Mouse (Mus musculus) c-Kit-negative CD71-positive TER-119-positive erythroid progenitor cells, embryonic 14.5 days (primary cell): ENCODE data around the gene Otud1.
A peak's percentile ranks its signal among the peaks of the same experiment; 100 is the strongest.

Source experiments
- DNase-seq: peaks from one replicate; pipeline ENCODE4 v3.0.0-alpha.2; 2013; ENCODE audit warnings: low read depth, low spot score

Otud1 gene

GRCm38 (mm10) chr2:19657158-19657874 lies at the start of gene Otud1:
Gene Otud1, plus strand, starts transcription at chr2:19657752.
- DNase-seq: peak; percentile 86

- no peak for DNase-seq
Observed at GRCm38 (mm10) chr2:19607852-19608251, 49.7 kb upstream of the Otud1 start.

DNA sequence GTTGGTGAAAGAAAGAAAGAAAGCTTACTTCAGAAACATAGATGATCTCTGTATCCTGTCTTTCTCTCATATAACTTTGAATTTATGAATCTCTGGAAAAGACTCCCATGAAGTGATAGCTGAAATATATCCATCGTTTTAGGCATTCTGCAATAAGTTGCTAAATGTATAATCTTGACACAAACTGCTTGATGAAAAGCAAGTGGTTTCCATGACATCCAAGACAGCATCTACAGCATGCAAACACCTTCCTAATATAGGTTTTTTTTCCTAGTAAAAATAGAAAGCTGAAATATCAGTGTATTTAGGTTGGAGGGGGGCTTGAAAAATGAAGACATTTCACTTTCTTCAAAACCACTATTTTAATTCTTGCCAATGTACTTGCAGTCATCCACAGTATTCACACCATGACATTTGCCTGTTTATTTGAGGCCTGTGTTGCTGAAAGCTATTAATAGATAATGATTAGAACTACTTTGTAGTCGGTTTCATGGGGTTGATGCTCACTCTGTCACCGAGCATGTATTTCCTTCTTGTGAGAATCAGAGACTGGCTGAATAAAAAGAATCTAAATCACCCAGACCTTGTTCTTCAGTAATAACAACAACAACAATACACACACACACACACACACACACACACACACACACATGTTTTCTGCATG lies 49.0 kb upstream of the Otud1 start:
- no peak for DNase-seq

DNA sequence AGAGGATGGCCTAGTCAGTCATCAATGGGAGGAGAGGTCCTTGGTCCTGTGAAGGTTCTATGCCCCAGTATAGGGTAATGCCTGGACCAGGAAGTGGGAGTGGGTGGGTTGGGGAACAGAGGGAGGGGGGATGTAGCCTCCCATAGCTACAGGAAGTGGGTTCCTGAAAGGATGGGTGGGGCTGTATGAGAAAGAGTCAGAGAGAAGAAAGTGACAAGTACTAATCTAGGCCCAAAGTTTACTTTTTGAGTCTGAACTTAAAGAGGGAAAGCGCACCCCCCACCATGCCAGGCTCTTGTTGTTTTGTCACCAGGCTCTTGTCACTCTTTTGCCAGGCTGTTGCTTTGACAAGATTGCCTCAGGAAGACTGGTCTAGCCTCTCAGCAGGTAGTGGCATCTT lies 35.5 kb upstream of the Otud1 start:
- DNase-seq: no peak

- DNase-seq: no peak
Observed at GRCm38 (mm10) chr2:19627044-19627443, 30.5 kb upstream of the Otud1 start.

- no peak for DNase-seq
Observed at GRCm38 (mm10) chr2:19627920-19628608, 29.5 kb upstream of the Otud1 start.

GRCm38 (mm10) chr2:19630544-19630943 lies 27.0 kb upstream of the Otud1 start:
- no peak for DNase-seq

GRCm38 (mm10) chr2:19633406-19633920 lies 24.1 kb upstream of the Otud1 start:
- no peak for DNase-seq

- DNase-seq: no peak
Observed at GRCm38 (mm10) chr2:19645182-19645581, 12.4 kb upstream of the Otud1 start.

DNA sequence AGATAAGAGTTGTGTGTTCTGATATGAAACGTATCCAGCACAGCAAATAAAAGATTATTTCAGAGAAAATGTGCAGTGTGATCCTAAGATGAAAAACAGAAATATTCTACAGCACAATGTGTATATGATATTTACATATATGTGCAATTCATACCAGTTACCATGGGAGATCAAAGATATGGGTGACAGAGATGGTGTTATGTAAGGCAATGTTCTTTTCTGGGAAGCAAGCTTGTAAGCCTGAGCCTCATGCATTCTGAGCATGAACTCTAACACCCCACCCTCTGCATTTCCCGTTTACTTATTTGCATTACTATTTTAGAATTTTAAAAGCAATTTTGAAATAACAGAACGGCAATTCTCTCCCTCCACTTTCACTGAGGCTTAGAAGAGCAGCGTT lies 11.4 kb upstream of the Otud1 start:
- no peak for DNase-seq

DNA sequence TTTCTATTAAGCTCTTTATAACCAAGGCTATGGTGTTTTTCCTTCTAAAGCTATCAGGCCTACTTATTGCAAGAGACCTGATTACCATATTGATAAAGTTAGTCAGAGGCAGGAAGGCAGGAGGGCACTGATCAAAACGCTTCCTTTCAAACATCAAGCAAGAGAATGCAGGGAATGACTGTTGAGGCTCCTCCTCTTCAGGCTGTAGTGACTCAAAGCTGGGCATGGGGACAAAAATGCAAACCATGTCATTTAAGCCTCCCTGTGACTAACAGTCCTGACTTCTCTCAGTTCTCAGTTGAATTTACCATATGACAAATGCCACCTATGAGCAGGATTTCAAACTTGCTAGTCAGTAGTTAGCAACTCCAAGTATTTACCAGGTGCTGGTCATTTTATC lies 10.6 kb upstream of the Otud1 start:
- no peak for DNase-seq

DNA sequence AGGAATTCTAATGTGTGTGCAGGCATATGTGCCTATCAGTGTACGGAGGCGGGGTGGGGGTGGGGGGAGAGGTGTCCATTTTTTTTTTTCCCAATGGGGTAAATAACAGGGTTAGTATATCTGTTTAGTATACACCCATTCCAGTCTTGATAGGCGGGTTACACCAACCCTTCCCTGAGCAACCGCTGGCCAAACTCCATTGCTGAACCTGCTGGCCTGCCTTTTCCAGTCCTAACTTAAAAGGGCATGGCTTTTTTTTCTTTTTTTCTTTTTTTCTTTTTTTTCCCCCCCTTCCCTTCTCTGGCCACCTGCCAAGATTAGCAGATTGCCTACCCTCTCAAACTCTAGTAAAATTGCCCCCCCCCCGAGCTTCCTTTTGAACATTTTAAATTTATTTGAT lies 1.1 kb upstream of the Otud1 start:
- no peak for DNase-seq

DNA sequence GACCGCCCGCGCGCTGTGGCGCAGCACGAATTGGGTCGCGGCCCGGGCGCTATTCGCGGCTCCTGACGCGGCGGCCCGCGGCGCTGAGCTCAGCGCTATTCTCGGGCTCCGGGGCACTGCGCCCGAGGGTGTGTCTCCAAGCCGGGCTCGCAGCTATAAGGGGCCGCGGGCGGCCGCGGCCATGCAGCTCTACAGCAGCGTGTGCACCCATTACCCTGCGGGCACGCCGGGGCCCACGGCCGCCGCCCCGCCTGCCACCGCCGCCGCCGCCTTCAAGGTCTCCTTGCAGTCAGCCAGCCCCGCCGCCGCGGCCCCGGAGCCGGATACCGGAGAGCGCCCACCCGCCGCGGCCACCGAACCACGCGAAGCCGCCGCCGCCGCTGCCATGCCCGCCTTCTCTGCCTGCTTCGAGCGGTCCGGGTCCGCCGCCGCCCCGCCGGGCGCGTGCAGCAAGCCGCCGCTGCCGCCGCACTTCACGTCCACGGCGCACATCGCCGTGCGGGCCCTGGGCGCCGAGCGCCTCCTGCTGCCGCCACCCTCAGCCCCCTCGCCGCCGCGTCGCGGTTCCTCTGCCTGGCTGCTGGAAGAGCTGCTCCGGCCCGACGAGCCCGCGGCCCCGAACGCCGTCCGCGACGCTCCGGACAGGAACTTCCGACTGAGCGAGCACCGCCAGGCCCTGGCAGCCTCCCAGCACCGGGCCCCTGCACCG lies 483 bp downstream of the Otud1 start:
- peak; percentile 15 for DNase-seq

DNA sequence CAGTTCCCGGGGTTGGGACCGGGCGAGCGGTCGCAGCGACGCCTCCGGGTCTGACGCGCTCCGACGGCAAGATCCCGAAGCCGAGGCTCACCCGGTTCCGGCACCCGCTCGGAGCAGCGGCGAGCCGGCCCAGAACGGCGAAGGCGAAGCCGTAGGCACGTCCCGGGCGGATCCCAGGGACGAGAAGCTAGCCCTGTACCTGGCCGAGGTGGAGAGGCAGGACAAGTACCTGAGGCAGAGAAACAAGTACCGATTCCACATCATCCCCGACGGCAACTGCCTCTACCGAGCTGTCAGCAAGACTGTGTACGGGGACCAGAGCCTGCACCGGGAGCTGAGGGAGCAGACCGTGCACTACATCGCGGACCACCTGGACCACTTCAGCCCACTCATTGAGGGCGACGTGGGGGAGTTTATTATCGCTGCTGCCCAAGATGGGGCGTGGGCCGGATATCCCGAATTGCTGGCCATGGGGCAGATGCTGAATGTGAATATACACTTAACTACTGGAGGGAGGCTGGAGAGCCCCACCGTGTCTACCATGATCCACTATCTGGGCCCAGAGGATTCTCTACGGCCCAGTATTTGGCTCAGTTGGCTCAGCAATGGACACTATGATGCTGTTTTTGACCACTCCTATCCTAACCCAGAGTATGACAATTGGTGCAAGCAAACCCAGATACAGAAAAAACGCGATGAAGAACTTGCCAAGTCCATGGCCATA lies 1.3 kb downstream of the Otud1 start:
- peak; percentile 6 for DNase-seq

DNA sequence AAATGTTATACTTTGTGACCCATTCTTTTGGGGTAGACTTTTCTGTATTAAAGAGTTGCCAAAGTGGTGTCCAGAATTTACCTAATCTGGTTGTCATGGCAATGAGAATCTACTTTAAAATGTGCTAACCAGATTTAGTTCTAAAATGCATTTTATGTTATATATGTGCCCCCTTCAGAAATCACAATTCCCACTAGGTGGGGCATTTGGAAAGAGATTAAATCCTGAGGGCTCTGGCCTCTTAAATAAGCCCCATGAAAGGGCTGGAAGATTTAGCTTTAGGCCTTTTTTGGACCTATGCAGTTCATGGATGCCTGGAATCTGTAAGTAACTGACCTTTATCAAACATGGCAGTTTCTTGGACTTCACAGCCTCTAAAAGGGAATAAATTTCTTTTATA lies 3.3 kb downstream of the Otud1 start:
- no peak for DNase-seq

- no peak for DNase-seq
Observed at GRCm38 (mm10) chr2:19663146-19663848, 5.7 kb downstream of the Otud1 start.

DNA sequence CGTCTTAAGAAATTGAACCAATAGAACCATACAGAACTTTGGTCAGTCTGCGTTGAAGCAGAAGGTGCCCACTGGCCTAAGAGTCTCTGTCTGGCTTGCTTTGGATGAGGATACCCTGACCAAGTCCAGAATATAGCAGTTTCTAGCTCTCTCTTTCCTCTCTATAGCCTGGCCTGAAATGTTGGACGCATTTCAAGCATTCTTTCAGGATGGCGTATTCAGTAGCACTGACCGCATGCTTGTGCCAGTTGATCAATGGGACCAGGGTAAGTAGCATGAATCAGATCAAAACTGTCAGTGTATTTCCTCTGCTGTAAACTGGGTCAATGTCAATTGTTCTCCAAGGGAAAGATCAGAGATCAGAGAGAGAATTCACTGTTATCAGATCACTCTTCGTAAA lies 6.6 kb downstream of the Otud1 start:
- no peak for DNase-seq

DNA sequence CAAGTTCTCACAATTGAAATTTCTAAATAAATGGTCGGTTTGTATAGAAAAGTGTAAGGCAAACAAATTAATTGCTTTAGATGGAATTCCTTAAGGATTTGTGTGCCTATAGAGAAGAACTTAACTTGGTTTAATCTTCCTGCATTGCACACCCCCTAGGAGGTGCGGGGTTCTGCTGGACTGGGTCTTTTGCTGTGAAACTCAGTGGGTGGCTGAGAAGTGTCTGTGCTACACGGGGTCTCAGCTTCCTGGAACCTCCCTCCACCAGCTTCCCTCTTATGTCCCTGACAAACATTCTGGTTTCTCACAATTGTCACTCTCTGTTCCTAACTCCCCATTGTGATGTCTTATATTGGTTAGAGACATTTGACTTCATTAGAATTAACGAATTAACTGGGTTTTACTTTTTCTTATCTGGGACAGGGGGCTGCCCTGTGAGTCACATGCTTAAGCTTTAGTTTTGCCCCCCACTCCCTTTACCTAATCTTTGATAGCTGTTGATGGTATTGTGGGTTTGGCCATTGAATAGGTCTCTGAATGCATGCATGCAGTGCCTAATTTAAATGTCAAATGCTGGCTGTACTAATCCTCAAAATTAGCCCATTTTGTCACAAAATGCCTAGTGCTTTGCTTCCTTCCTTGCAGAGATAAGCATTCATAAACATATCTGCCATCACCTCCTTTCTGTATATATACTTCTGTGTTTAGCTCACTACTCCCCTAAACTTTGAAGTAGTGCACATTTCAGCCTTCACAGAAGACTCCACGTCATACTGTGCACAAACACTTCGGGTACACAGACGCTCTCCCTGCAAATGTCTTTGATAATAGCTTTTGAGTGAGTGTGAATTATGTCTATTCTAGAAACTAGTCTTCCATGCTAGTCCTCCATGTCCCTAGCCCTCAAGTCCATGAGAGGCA lies 7.3 kb downstream of the Otud1 start:
- DNase-seq: no peak

GRCm38 (mm10) chr2:19665841-19666240 lies 8.3 kb downstream of the Otud1 start:
- no peak for DNase-seq
